Mouse (Mus musculus): ENCODE data around the gene Cdk2ap2.
"Not testable (repeated sequence)": the region's sequence is repeated elsewhere in the genome, so short reads cannot be mapped to it uniquely, and the experiment has no call there.

The Cdk2ap2 gene

DNA sequence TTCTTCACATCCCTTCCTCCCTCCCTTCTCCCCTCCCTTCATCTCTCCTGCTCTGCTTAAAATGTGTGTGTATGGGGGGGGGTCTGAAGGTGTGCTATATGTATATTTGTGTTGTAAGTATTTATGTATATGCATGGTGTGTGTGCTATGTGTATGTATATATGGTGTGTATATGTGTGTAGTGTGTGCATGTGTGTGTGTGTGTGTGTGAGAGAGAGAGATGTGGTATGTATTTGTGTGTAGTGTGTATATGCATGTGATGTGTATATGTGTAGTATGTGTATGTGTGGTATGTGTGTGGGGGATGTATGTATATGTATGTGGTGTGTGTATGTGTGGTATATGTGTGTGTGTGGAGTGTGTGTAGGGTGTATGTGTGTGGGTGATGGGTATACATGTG is 30.1 kb upstream of the Cdk2ap2 start:
- DNase-seq (ENCODE audit: low read depth in 2 of 2, low spot score in 2 of 2): no peak

DNA sequence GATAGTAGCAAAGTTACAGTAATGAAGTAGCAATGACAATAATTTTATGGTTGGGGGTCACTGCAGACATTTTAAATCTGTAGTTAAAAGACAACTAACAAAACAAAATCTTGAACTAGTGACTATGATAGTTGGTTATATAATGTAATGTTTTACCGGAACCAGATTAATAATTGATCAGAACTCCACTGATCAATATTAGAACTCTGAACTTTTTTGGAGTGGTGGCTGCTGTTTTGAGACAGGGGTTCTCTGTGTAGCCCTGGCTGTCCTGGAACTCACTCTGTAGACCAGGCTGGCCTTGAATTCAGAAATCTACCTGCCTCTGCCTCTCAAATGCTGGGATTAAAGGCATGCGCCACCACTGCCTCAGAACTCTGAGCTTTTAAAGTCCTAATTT is 28.7 kb upstream of the Cdk2ap2 start:
- not testable (repeated sequence) for DNase-seq (ENCODE audit: low read depth in 2 of 2, low spot score in 2 of 2)

- DNase-seq (ENCODE audit: low read depth in 2 of 2, low spot score in 2 of 2): no peak
Measured at GRCm38 (mm10) chr19:4068717-4069410, 28.1 kb upstream of the Cdk2ap2 start.

DNA sequence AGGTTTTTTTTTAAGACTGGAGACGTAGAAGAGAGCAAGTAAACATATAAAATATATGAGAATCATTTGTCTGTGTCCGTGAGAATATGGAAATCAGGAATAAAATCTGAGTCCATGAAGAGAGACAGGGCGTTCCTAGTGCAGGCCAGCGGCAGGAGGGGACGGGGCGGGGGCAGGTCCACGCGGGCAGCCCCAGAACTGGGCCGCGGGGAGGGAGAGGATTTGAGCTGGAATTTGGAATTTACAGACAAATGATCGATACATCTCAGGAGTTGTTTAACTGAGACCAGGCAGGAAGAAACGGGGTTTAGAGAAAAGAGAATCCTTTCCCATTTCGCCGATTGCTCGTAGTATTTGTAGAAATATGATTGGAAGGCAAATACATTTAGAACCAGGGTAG is 26.7 kb upstream of the Cdk2ap2 start:
- no peak for DNase-seq (ENCODE audit: low read depth in 2 of 2, low spot score in 2 of 2)

DNA sequence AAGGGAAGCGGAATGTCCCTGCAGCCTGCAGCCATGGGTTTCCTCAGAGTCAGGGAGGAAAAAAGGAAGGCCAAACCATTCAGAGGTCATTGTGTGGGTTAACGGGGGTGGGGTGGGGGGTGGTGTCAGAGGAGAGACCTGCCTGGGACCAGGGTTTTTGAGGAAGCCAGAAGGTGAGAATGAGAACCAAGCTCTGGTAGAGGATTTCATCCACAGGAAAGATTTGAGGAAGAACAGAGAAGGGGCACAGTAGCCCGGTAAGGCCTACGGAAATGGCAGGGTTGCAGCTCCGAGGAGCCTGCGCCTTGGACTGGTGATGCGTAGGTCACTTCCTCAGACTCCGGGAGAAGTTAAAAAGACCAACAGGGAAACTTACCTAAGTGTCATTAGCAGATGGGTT is 26.2 kb upstream of the Cdk2ap2 start:
- no peak for DNase-seq (ENCODE audit: low read depth in 2 of 2, low spot score in 2 of 2)

DNA sequence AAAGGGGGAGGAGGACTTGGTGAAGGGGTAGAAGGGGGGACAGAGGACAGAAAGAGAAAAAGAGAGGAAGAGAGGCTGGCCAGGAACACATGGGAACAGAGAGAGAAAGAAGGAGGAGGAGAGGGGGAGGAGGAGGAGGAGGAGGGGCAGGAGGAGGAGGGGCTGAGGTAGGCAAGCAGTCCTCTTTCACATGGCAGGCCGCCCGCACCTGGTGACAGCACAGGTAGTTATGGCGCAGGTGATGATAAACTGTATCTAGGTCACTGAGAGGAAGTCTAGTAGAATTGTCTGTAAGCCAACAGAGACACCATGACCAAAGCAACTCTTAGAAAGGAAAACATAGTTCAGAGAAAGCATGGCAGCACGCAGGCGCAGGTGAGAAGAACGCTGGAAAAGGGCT is 25.6 kb upstream of the Cdk2ap2 start:
- DNase-seq (ENCODE audit: low read depth in 2 of 2, low spot score in 2 of 2): no peak

- no peak for DNase-seq (ENCODE audit: low read depth in 2 of 2, low spot score in 2 of 2)
Measured at GRCm38 (mm10) chr19:4072706-4073424, 24.1 kb upstream of the Cdk2ap2 start.

- no peak for DNase-seq (ENCODE audit: low read depth in 2 of 2, low spot score in 2 of 2)
Measured at GRCm38 (mm10) chr19:4075531-4075930, 21.5 kb upstream of the Cdk2ap2 start.

DNA sequence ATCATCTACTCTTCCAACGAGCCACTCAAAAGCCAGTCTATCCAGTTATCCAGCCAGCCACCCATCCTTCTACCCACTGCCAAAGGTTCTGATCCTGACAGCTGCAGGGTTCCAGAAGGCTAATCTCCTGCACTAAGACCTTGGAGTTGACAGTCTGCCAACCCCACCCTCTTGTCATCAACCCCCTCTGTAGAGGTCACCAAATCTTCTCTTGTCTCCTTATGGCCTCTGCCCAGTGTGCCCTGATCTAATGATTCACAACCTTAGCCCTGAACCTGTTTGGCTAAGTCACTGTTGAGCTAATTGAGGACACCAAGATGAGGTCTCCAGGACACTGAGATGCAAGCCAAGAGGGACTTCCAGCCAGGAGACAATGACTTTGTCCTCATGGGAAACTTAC is 17.4 kb upstream of the Cdk2ap2 start:
- DNase-seq (ENCODE audit: low read depth in 2 of 2, low spot score in 2 of 2): no peak

- DNase-seq (ENCODE audit: low read depth in 2 of 2, low spot score in 2 of 2): no peak
Measured at GRCm38 (mm10) chr19:4080511-4081009, 16.4 kb upstream of the Cdk2ap2 start.

DNA sequence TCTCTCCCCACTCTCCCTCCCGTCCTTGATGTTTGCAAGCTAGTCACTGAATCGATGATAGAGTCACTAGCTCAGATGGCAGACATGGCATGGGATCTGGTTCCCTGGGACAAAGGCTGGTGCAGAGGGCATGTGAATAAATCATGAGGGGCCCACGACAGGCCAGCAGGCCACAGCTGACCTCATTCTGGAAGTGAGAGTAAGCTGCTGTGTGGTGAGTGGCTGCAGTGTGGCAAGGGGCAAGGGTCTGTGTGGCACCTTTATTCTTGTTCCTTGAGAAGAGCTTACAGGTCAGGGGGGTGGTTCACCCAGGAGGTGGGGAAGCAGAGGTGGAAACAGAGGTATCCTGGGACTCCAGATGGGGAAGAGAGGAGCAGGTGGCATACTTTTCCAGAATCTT is 15.6 kb upstream of the Cdk2ap2 start, which contains the start of gene Cabp2:
TSS of gene Cabp2 (plus strand) at position 185 of the 400 bp plus-strand sequence.
- DNase-seq (ENCODE audit: low read depth in 2 of 2, low spot score in 2 of 2): no peak

GRCm38 (mm10) chr19:4082219-4082965 is 14.6 kb upstream of the Cdk2ap2 start:
- no peak for DNase-seq (ENCODE audit: low read depth in 2 of 2, low spot score in 2 of 2)

GRCm38 (mm10) chr19:4083316-4083715 is 13.7 kb upstream of the Cdk2ap2 start:
- no peak for DNase-seq (ENCODE audit: low read depth in 2 of 2, low spot score in 2 of 2)

- no peak for DNase-seq (ENCODE audit: low read depth in 2 of 2, low spot score in 2 of 2)
Measured at GRCm38 (mm10) chr19:4083826-4084225, 13.2 kb upstream of the Cdk2ap2 start.

- no peak for DNase-seq (ENCODE audit: low read depth in 2 of 2, low spot score in 2 of 2)
Measured at GRCm38 (mm10) chr19:4084984-4085383, 12.0 kb upstream of the Cdk2ap2 start.

DNA sequence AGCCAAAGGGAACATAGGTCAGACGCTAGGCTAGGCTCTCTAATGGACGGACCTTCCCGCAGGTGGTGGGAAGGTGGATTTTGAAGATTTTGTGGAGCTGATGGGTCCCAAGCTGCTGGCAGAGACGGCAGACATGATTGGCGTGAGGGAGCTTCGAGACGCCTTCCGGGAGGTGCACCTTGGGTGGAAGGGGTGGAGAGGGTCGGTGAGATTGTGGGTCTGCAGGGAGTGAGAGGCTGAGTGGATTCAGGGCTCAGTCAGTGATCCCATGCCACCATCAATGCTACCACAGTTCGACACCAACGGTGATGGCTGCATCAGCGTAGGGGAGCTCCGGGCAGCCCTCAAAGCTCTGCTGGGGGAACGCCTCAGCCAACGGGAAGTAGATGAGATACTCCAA is 10.8 kb upstream of the Cdk2ap2 start:
- no peak for DNase-seq (ENCODE audit: low read depth in 2 of 2, low spot score in 2 of 2)

DNA sequence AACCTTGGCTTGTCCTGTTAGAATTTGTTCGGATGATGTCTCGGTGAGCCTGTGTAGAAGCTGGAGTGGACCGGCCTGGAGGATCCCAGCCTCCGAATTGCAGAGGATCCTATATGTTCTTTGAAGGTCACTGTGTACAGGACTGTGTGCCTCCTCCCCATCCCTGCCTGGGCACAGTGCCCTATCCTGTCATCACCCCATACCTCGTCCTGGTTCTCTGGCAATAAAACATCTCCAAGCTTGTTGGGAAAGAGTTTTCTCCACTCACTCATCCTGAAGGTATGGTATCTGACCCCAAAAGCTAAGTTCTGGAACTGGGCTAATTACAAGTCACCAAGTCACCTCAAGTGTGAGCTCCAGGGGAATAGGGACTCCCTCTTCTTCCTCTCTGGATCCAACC is 9.9 kb upstream of the Cdk2ap2 start:
- DNase-seq (ENCODE audit: low read depth in 2 of 2, low spot score in 2 of 2): no peak

- DNase-seq (ENCODE audit: low read depth in 2 of 2, low spot score in 2 of 2): no peak
Measured at GRCm38 (mm10) chr19:4088146-4088545, 8.8 kb upstream of the Cdk2ap2 start.

DNA sequence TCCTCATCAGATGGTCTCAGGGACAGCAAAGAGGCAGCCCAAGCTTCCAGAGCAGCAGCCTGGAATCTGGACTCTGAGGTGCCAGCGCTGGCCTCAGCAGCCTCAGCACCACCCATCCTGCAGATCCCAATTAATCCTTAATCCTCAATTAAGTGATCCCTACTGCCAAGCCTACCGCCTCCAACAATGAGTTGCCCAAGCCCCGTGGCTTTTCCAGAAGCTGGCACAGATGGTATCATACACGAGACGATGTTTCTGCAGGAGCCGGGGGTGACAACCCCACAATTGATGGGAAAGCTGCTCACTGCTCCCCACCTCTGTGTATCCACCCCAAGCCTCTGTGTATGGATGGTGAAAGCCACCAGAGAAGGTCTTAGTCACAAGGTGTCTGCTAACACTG is 7.9 kb upstream of the Cdk2ap2 start:
- no peak for DNase-seq (ENCODE audit: low read depth in 2 of 2, low spot score in 2 of 2)

DNA sequence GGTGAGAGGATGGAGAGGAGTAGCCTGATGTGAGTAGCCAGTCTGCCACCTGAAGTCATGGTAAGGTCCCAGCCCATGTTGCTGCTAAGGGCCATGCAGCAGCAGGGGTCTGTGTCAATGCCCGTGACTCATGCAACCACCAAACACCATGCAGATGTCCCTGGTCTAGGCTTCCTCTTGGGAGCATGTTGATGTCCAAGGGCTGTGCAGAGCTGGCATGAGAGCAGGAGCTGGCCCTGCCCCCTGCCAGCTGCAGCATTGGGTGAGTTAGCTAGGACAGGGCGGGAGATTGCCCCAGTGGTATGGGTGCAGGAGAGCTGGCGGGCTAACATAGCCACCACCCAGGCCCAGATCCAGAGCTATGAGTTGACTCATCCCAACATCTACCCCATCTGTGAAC is 6.5 kb upstream of the Cdk2ap2 start:
- DNase-seq (ENCODE audit: low read depth in 2 of 2, low spot score in 2 of 2): no peak

GRCm38 (mm10) chr19:4091383-4091782 is 5.6 kb upstream of the Cdk2ap2 start:
- DNase-seq (ENCODE audit: low read depth in 2 of 2, low spot score in 2 of 2): no peak

DNA sequence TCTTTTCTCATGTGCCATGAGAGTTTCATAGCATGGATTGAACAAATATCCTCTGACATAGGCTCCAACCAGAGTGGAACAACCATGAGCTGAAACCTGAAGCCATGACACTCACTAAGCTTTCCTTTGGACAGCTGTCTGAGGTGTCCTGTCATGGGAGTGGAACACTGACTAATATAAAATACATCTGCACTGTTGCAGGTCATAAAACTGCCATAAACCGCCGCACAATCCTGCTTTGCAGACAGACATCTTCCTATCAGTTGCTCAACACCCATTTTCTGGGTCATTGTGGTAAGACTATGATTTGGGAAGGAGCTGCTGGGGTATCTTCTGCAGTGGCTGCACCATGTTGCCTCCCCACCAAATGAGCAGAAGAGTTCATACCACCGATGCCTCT is 4.2 kb upstream of the Cdk2ap2 start:
- no peak for DNase-seq (ENCODE audit: low read depth in 2 of 2, low spot score in 2 of 2)
